Mouse (Mus musculus) cerebellum, postnatal 25 days (tissue): ENCODE data around the gene Prss29.

ENCODE experiments used
- DNase-seq, 2 experiments: peaks; one replicate each; pipeline ENCODE4 v3.0.0; 2021; ENCODE audit warnings: mixed read lengths in 2 of 2

Prss29 gene

DNA sequence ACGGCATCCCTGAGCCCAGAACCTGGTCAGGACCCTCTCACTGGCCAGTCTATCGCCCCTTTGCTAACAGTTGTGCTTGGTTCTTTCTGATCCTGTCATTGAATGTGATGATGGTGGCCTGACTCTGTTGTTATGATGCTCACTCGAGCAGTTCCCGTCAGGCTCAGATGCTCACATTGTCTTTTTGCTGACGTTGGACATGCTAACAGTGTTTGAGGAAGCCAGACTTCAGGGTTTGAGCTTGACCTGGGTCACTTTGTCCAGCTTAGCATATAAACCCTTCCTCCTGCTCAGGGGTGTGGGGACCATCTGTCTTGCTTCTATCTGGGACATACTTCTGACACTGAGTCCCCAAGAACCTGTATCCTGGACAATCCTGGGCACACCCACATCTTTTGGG, at the start of gene Prss29:
Gene Prss29 (plus strand): TSS at position 301 of the 400 bp plus-strand sequence.
- no peak for DNase-seq

DNA sequence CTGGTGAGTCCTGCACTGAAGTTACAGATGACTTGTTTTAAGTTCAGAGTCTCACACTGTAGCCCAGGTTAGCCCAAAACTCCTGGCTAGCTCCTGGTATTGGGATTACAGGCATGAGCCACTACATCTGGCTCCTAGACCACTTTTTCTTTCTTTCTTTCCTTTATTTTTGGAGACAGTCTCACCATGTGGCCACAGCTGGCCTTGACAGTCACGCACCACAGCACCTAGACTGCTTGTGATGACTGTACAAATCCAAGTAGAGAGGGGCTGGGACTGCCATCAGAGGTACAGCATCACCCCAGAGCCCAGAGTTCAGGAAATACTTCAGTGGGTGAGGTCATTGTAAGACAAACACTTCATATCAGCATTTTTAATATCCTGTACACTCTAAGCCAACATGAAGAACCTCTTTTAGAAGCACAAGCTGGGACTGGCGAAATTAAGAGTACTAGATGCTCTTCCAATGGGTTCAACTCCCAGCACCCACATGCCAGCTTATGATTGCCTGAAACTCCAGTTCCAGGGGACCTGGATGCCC, 47.6 kb upstream of the Prss29 start:
- no peak for DNase-seq

DNA sequence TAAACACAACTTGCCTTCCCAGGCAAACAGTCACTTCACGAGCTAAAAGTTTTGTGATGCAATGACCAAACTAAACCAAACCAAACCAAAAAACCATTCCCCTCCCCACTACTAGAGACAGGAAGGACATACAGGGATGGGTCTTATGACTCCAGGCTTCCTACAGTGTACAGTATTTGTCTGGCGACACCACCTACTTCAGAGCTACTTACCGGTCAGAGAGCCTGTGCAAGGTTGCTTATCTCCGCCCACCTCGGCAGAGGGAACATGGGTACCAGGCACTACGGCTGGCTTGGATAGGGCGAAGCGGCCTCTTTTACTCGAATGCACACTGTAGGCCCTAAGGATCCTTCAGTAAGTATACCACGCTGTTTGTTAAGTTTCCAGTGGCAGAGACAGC, 46.1 kb upstream of the Prss29 start:
- no peak for DNase-seq

DNA sequence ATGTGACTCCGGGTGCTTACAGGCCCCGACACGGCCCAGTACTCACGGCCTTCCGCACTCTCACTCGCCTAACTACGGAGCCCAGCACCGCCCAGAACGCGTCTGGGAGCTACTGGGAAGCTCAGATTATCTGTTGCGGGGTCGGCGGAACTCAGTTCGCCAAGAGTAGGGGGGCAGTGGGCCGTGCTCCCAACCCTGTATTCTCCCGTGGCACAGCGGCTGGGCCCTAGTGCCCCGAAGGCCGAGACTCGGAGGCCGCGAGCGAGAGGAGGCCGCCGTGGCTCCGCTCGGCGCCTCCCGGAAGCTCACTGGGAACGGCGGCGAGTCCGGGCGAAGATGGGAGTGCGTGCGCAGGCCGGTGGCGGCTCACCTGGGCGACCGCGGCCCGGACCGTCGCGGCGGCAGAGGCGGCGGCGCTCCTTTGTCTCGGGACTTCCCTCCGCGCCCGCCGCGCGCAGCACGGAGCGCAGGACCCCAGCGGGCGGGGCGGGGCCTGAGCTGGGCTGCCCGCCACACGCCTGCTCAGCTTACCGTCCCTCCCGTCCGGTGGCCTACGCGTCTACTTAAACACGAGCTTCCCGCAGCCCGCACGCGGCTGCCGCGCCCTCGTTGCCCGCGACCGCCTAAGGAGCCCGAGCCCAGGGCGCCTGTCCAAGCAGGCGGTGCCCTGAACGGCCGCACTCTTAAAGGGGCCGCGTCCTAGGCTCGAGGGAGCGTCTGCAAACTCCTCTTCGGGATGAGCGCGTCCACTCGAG, 45.3 kb upstream of the Prss29 start:
- DNase-seq, result peak; percentile 91 to 98

DNA sequence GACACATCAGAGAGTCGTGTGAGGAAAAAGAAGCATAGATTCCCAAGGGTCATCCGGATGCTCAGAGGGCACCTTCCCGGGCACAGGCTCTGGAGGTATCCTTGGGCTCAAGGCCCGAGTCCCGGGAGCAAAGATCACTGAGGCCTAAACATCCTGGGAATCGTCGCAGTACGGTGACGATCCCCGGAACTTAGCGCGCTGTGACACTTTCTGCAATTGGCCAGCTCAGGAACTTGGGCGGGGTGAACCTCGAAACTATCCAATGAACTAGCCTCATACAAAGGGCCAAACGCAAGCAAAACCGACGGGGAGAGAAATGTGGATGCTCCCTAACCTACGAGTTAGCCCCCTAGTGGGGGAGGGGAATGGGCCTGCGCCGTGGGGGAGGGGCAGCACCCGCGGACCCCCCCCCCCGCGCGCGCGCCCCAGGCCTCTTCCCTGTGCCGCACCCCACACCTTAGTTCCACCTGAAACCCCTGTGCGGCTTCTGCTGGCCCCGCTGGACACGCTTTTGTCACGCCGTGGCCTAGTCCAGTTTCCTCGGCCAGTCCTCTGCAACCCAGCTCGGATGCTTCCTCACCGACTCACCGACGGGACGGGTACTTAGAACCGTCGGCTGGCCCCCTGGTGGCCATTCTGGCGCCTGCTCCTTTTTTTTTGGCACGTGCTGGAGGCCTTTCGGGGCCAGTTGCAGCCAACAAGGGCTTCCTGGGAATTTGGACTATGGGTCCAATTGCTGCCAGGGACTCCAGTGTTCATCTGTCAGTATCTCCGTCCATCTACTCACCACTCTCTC, 44.5 kb upstream of the Prss29 start:
- peak; percentile 93 to 99 for DNase-seq

- peak in 1 of 2 experiments; percentile 27 for DNase-seq
Measured at GRCm38 (mm10) chr17:25274571-25275346, 43.7 kb upstream of the Prss29 start, which contains the start of gene Ube2i. TSS of gene Ube2i (minus strand) at chr17:25274622.

DNA sequence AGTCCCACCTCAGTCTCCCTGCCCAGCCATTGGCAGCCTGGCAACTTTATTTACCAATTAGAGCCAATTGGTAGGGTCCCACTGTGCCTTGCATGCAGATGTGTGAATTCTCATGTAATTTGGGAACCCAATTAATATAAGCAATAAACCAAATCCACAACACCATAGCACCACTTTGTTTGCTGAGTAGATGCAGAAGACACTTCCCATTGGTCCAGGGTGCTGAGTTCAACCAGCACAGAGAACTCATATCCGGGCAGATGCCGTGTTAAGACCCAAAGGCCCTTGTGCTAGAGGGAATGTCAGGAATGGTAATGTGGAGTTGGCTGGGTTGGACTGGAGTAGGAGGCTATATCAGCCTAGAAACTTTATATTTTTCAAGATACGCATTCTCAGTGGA, 42.6 kb upstream of the Prss29 start:
- no peak for DNase-seq

DNA sequence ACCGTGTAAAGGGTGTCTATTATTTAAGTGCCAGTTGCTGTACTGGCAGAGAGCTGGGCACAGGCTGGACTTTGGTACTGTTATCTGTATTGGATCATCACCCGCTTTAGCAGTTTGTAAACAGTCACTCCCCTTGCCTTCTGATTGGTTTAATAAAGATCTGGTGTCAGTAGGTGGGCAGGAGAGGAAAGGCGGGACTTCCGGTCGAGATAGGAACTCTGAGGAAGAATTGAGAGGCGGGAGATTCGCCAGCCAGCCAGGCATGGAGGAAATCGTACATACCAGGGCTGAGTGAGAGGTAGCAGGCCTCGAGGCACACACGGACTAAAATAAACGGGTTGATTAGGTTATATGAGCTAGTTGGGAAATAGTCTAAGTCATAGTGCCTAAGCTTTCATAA, 36.3 kb upstream of the Prss29 start:
- DNase-seq, result peak; percentile 32 to 44

DNA sequence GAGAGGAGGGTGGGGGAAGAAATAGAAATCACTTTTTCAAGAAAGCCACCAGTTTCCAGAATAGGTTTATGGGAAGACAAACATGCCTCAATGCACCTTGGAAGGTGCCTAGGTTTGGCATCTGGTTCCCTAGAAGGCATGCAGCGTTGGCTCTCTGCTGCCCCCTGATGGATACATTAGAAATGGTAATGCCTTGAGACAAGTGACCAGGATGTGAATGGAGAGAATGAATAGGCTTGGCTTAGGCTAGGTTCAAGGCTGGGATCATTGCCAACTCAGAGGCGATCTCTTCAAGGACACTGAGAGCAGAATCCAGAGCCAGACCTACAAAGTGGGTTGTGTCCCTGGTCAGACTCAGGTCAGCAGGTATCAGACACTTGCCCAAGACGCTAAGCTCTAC, 33.4 kb upstream of the Prss29 start:
- DNase-seq, result peak; percentile 80 to 86

GRCm38 (mm10) chr17:25288842-25289241, 29.6 kb upstream of the Prss29 start:
- DNase-seq, result peak; percentile 35 to 66

DNA sequence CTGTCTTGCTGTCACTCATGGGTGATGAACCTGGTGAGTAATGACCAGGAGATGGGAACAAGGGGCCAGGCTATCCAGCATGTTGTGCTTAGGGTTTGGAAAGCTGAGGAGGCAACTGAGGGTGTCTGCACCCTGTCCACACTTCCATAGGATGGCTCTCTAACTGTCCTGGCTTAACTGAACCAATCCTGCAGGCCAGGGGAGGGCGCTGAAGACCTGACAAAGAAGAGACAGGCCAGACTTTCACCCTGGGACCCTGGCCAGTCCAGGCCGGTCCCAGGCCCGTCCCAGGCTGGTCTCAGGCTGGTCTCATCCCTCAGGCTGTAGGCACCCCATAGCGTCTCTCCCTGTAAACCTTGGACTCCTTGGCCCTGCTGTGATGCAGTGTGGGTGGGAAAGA, 28.0 kb upstream of the Prss29 start:
- no peak for DNase-seq

DNA sequence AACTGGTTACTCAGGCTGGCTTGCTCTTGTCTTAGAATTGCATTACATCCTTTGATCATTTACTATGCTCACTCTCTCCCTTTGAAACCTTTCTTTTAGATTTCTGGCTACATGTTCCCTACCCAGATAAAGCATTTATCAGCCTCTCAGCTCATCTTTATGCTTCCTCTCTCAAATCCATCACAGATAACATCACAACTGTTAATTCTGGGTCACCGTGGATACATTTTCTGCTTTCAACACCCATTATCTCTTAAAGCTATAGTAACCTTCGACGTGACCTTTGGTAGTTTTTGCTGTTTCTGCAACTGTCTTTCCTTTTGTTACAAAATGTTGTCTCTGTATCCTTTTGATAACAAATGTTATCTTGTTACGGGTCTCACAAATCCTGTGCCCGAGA, 25.0 kb upstream of the Prss29 start:
- DNase-seq, result no peak

DNA sequence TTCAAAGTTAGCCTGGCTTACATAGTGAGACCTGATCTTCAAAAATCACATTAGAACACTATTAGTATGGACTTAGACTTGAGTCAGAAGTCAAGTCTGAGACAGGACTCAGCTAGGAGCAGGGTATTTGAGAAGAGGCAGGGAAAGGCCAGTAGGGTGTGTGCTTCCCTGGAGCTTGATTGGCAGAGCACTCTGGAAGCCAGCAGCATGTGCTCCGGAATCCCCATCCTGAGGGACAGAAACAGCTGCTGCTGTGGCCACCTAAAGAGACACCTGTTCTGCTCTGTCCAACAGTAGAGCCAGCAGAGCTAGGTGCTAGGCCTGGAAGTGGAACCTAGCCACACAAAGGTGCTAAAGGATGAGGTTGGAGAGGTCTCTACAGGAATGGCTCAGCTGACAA, 24.3 kb upstream of the Prss29 start:
- DNase-seq, result no peak

- no peak for DNase-seq
Measured at GRCm38 (mm10) chr17:25298094-25298493, 20.4 kb upstream of the Prss29 start, which contains the start of gene Prss34. TSS of gene Prss34 (plus strand) at chr17:25298394.

DNA sequence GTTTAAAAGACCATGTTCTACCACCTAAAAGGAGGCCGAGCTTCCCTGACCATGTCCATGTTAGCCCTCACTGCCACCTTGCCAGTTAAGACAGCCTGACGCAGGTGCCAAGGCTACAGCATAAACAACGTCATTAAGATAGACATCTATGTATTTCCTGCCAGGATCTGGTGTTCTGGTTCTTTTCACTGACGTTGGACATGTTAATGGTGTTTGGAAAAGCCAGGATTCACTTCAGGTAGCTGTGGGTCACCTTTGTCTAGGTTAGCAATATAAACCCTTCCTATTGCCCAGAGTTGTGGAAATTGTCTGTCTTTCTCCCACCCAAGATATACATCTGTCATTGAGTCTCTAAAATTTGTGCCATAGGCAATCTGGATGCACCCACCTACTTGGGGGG, 10.1 kb upstream of the Prss29 start, which contains the start of gene Prss28:
Gene Prss28 (plus strand): TSS at position 301 of the 400 bp plus-strand sequence.
- no peak for DNase-seq

DNA sequence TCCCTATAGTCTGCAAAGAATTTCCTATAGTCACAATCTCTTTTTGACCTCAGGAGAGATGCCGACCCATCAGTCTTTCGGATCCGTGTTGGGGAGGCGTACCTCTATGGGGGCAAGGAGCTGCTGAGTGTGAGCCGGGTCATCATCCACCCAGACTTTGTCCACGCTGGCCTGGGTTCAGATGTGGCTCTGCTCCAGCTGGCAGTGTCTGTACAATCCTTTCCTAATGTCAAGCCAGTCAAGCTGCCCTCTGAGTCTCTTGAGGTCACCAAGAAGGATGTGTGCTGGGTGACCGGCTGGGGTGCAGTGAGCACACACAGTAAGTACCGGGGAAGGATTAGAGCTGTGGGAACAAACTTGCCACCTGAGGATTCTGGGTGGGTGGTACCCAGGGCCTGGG, 2.4 kb downstream of the Prss29 start:
- no peak for DNase-seq

GRCm38 (mm10) chr17:25322930-25323329, 4.5 kb downstream of the Prss29 start:
- no peak for DNase-seq

DNA sequence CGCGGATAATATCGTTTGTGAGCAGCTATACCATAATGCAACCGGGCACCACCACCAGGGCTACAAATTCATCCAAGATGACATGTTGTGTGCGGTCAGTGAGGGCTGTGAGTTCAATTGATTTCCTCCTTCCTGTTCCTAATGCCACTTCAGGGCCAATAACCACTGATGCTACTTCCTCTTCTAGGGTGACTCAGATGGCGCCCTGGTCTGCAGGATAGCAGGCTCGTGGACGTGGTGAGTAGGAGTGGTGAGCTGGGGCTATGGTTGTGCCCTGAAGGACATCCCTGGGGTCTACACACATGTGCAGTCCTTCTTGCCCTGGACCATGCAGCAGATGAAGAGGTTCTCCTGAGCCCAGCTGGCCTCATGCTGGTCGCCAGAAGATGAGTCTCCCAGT, 13.9 kb downstream of the Prss29 start:
- no peak for DNase-seq

GRCm38 (mm10) chr17:25333943-25334342, 15.5 kb downstream of the Prss29 start:
- peak; percentile 57 to 75 for DNase-seq

GRCm38 (mm10) chr17:25338218-25338617, 19.8 kb downstream of the Prss29 start:
- DNase-seq, result no peak

GRCm38 (mm10) chr17:25340003-25340402, 21.5 kb downstream of the Prss29 start:
- DNase-seq, result no peak

- DNase-seq, result no peak
Measured at GRCm38 (mm10) chr17:25341490-25341889, 23.0 kb downstream of the Prss29 start.

DNA sequence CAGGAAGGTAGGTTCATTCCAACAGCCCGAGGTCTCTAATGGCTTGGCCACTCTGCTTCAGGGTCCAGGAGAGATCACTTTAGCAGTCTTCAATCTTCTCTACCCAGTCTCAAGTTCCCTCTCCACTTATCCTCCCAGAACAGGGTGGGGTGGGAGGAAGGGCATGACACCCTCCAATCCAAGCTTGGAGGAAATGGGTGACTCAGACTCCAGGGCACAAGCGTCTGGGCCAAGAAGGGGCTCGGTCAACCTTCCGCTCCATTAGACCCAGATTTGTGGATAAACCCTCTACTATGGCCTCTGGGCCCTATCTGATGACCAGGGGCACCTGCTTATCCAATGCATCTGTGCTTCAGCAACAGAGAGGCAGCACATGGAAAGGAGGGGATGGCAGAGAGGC, 27.0 kb downstream of the Prss29 start, which contains the start of gene Tpsab1:
Gene Tpsab1 (minus strand): TSS at position 101 of the 400 bp plus-strand sequence.
- no peak for DNase-seq
